Mouse (Mus musculus) heart, embryonic 12.5 days (tissue): ENCODE data around the gene Faim. TPM values are rescaled to one million over a fixed set of nuclear protein-coding genes. Genes with fewer than 3 reads are reported as not detected.

ENCODE experiments used
- ATAC-seq: fragments of 200-750 bp; cut with Nextera tagmentation; 2 replicates; pipeline ENCODE4 v1.8.0; 2017; ENCODE audit warnings: moderate TSS enrichment, moderate library complexity; ENCODE audit not compliant: insufficient number of reproducible peaks, low FRiP score
- H3K27ac ChIP-seq: fragments of 300-500 bp; sonication (generic); 2 replicates; pipeline ENCODE4 v1.5.1; 2016; ENCODE audit warnings: mild to moderate bottlenecking, moderate library complexity; ENCODE audit not compliant: poor library complexity, severe bottlenecking
- H3K27me3 ChIP-seq: fragments of 300-500 bp; sonication (generic); replicated peaks from 2 replicates; pipeline ENCODE4 v1.6.1; 2016; ENCODE audit warnings: mild to moderate bottlenecking, moderate library complexity
- H3K36me3 ChIP-seq: fragments of 300-500 bp; sonication (generic); 2 replicates; pipeline ENCODE4 v1.6.1; 2016; ENCODE audit warnings: mild to moderate bottlenecking, moderate library complexity
- H3K4me1 ChIP-seq: fragments of 300-500 bp; sonication (generic); replicated peaks from 2 replicates; pipeline ENCODE4 v1.6.1; 2016; ENCODE audit warnings: mild to moderate bottlenecking
- H3K4me2 ChIP-seq: fragments of 300-500 bp; sonication (generic); 2 replicates; pipeline ENCODE4 v1.6.1; 2016; ENCODE audit warnings: mild to moderate bottlenecking, moderate library complexity
- H3K4me3 ChIP-seq: fragments of 300-500 bp; sonication (generic); 2 replicates; pipeline ENCODE4 v1.5.1; 2016; ENCODE audit warnings: mild to moderate bottlenecking
- H3K9ac ChIP-seq: fragments of 300-500 bp; sonication (generic); 2 replicates; pipeline ENCODE4 v1.6.1; 2016; ENCODE audit warnings: mild to moderate bottlenecking, moderate library complexity
- H3K9me3 ChIP-seq: fragments of 300-500 bp; sonication (generic); replicated peaks from 2 replicates; pipeline ENCODE4 v1.6.1; 2016; ENCODE audit warnings: mild to moderate bottlenecking, moderate library complexity
- WGBS: fragments of 180-500 bp; shearing (Covaris S2); methylation state at CpG from one replicate; pipeline ENCODE4 v1.1.7; 2016; 5-methylcytosine and 5-hydroxymethylcytosine counted together
- polyA plus RNA-seq: library from polyadenylated mRNA; unstranded; fragments of >200 nt; fragmentation: Nextera tagmentation; extraction: Ambion mirVana; gene quantifications from 2 replicates; pipeline ENCODE4 v1.2.1, GENCODE M21; 2016

Faim gene
- polyA plus RNA-seq, 1 experiment from 2014 or later, result 35.7 TPM

DNA sequence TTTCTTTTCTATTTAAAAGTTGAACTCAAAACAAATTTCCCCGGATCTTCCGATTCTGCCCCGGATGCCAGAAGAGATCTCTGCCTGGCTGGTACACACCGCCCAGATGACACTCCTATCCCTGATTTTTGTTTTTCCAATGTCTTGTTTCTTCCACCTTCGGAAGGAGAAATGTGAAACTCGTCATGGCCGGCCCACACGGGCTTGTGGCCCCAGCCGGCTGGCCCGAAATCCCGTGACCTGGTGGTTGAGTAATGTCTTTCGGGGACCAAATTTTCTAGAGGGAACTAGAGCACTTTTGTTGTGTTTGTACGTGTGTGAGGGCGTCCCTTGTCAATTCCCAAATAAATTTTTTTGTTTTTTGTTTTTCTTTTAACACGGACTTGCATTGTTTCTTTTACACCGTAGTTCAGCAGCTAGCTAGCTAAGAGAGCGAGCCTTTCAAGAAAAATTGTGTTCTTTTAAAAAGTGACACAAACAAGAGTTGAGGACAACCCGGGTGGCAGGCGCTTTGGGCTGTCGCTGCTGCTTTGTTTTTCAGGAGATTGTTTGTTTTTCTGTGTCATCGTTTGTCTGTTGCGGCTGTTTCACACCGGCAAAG, 28.3 kb upstream of the Faim start:
- peaks cover 88% of the 10 kb centered on the region for H3K27me3 ChIP-seq
- no peak for ATAC-seq
- H3K27ac ChIP-seq, result no peak overlapping the region
- H3K4me3 ChIP-seq, result no peak overlapping the region
- H3K9me3 ChIP-seq, result no peaks in the 10 kb centered on the region
- 1% methylated on average over 23 of the region's 23 CpGs for WGBS
- no peak overlapping the region for H3K9ac ChIP-seq
- H3K36me3 ChIP-seq, result no peaks in the 10 kb centered on the region
- H3K4me1 ChIP-seq, result peaks cover 29% of the 10 kb centered on the region
- H3K4me2 ChIP-seq, result no peak overlapping the region

DNA sequence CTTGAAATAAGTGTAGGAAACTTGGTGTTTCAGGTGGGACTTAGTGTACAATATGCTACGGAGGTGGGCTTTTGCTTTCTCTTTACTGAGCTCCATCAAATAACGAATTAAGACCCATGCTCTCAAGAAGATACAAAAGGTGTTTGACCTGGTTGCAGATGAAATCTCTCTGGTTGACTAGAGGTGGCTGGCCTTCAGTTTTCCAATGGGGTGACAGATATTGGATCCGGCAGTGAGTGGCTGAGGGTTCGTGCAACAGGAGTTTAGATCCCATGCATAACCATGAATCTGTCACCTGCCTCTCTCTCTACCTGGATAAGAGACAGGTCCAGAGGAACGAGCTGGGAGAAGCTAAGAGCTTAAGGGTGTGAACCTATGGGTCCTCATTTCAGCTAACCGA, 27.5 kb upstream of the Faim start:
- peaks cover 29% of the 10 kb centered on the region for H3K4me1 ChIP-seq
- WGBS, result 7% methylated on average over 6 of the region's 6 CpGs
- no peaks in the 10 kb centered on the region for H3K36me3 ChIP-seq
- no peak overlapping the region for H3K9ac ChIP-seq
- no peak for ATAC-seq
- no peak overlapping the region for H3K27ac ChIP-seq
- no peaks in the 10 kb centered on the region for H3K9me3 ChIP-seq
- no peak overlapping the region for H3K4me3 ChIP-seq
- no peak overlapping the region for H3K4me2 ChIP-seq
- H3K27me3 ChIP-seq, result peaks cover 88% of the 10 kb centered on the region

DNA sequence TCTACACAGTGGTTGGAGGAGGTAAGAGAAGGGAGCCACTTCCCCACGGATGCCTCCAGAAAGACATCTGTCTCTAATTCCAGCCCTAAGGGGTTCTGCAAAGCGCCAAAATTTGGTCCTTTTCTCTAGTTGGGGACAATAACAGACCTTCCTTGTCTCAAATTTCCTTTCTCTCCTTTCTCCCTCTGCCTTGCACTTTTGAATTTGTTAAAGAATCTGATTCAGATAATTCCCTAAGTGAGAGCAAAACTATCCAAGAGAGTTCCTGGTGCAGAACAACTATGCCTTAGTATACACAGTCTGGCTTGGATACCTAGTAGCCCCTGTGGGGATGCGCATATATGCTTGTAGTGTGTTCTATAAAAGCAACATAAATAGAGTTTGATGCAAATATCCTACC, 26.3 kb upstream of the Faim start:
- no peak for ATAC-seq
- peaks cover 88% of the 10 kb centered on the region for H3K27me3 ChIP-seq
- H3K9ac ChIP-seq, result no peak overlapping the region
- peaks cover 24% of the 10 kb centered on the region for H3K4me1 ChIP-seq
- H3K27ac ChIP-seq, result no peak overlapping the region
- H3K4me2 ChIP-seq, result no peak overlapping the region
- H3K9me3 ChIP-seq, result no peaks in the 10 kb centered on the region
- no peak overlapping the region for H3K4me3 ChIP-seq
- WGBS, result 29% methylated on average over 3 of the region's 3 CpGs
- H3K36me3 ChIP-seq, result no peaks in the 10 kb centered on the region

DNA sequence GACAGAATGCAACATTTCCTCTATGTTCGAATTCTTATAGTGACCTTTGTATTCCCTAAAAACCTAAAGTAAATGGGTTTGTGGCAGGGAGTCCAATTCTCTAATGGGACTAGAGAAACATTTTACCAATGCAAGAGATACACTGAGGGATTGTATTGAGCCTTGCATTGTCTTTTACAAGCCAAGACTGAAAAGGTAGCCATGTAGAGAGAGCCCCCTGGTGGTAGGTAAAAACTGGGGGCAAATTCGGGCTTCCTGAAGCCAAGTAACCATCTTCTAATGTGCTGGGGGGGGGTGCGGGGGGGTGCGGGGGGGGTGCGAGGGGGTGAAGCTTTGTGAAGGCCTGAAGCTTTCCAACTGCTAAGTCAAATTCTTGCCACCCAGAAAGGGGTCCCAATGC, 25.8 kb upstream of the Faim start:
- Histone ChIP-seq H3K4me1 (peaks cover 19% of the 10 kb centered on the region), H3K27me3 (peaks cover 88% of the 10 kb centered on the region), H3K36me3 (no peaks in the 10 kb centered on the region), H3K9me3 (no peaks in the 10 kb centered on the region), H3K9ac (no peak overlapping the region), H3K4me3 (no peak overlapping the region), H3K27ac (no peak overlapping the region), H3K4me2 (no peak overlapping the region)
- 18% methylated on average over 5 of the region's 5 CpGs for WGBS
- no peak for ATAC-seq

DNA sequence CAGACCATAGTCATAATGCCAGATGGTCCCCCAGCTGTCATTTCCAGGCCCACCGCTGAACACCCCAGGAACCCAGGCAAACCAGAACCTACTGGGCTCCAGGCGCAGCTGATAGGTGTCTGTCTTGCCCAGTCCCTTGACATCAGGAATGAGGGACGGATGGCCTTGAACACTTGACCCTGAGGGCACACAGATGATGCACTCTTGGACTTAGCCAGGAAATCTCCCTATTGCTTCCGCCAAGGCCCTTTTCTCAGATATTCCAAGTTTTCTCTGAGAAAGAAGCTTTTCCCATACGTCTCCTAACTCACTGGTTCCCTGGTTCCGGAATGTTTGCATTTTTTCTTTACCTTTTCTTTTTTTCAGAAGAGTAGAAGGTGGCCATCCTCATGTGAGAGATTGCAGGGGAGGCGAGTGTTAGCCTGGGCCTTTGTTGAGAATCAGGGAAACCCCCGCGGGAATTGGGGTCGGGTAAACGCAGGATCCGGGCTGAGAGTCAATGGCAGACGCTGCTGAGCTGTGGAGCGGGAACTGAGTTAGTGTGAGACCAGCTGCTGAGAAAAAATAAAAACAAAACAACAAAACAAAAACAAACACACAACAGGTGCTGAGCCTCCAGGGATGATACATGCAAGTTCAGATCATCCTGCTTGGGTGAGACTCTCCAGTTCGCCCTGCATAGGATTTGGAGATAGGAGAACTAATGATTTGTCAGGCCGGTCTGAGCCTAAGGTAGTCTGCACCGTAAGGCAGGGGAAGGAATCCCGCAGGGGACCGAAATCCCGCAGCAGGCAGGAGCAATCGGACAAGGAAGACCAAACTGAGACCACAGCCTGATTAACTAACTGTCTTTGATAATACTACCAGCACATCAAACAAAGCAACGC, 24.3 kb upstream of the Faim start:
- Histone ChIP-seq H3K36me3 (no peaks in the 10 kb centered on the region), H3K4me1 (peaks cover 5% of the 10 kb centered on the region; the same call in 1 of the 2 replicates), H3K4me3 (no peak overlapping the region), H3K27me3 (peaks cover 86% of the 10 kb centered on the region), H3K4me2 (no peak overlapping the region), H3K27ac (no peak overlapping the region), H3K9me3 (no peaks in the 10 kb centered on the region), H3K9ac (no peak overlapping the region)
- ATAC-seq, result no peak
- 10% methylated on average over 22 of the region's 22 CpGs for WGBS

DNA sequence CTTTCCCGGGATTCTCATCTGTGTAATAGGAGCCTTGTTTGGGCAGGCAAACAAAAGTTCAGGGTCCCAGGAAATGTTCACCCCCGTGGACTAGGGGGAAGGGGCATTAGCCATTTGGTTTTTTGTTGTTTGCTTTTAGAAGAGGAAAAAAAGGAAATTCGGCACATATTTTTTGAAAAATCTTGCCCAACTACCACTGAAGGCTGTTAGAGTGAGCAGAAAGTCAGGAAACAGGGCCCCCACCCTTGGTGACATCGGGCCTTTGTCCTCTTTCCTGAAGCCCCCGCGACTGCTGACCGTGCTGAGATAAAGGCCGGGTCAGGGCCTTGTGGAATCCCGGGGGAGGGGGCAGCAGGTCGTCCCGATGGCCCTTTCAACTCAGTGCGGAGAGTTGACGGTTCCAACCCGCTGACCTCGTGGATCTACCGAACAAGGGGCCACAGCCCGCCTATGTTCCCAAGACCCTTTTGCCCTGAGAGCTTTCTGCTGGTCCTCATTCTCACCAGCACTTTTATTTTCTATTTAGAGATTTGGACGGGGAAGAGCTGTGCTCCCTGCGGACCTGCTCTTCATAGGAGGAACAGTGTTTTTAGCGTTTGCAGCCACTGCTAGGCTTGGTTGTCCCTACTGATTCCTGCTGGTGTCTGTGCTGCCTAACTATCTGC, 23.6 kb upstream of the Faim start:
- no peak overlapping the region for H3K4me2 ChIP-seq
- H3K9ac ChIP-seq, result no peak overlapping the region
- peaks cover 90% of the 10 kb centered on the region for H3K27me3 ChIP-seq
- H3K4me3 ChIP-seq, result no peak overlapping the region
- ATAC-seq, result no peak
- H3K36me3 ChIP-seq, result no peaks in the 10 kb centered on the region
- H3K27ac ChIP-seq, result no peak overlapping the region
- no peaks in the 10 kb centered on the region for H3K9me3 ChIP-seq
- H3K4me1 ChIP-seq, result no peaks in the 10 kb centered on the region
- WGBS, result under 1% methylated on average over 20 of the region's 20 CpGs

DNA sequence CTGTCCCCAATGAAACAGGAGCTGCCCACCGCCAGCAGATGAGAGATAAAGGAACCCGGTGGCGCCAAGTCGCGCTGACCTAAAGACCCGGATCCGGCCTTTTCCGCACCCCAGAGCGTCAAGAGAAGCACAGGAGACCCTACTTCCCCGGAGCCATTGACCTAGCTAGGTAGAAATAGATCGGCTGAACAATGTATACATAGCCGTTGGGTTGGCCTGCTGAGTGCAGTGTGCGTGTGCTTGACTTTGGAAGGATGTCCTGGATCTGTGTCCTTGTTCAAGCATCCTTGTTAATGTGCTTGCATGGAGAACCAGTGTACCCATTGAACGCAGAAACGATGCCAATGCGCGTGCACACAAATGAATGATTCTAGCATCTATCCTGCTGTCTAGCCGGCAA, 22.5 kb upstream of the Faim start:
- no peaks in the 10 kb centered on the region for H3K36me3 ChIP-seq
- H3K4me3 ChIP-seq, result no peak overlapping the region
- 6% methylated on average over 18 of the region's 18 CpGs for WGBS
- no peaks in the 10 kb centered on the region for H3K9me3 ChIP-seq
- no peaks in the 10 kb centered on the region for H3K4me1 ChIP-seq
- no peak overlapping the region for H3K9ac ChIP-seq
- H3K4me2 ChIP-seq, result no peak overlapping the region
- no peak overlapping the region for H3K27ac ChIP-seq
- H3K27me3 ChIP-seq, result peaks cover 96% of the 10 kb centered on the region
- ATAC-seq, result no peak

DNA sequence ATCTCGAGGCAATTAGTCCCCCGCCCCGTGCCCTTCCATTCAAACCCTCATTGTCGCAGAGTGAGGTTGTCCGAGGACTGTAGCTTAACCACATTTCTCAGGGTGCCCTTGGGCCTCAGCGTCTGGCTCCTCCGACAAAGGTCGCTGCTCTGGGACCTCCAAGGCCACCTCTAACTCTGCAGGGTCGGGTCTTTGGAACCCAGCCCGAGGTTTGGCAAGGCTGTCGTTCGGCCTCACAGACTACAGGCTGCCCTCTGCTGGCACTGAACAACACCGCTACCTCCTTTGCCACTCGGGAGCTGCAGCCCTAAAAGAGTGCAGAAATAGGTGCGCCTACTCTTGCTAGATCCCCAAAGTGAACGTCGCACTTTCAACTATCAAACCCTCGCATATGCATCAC, 21.1 kb upstream of the Faim start:
- H3K4me3 ChIP-seq, result peak overlapping the region; percentile 11; the same call in 1 of the 2 replicates
- peaks cover 94% of the 10 kb centered on the region for H3K27me3 ChIP-seq
- H3K9me3 ChIP-seq, result no peaks in the 10 kb centered on the region
- H3K4me1 ChIP-seq, result no peaks in the 10 kb centered on the region
- 2% methylated on average over 18 of the region's 18 CpGs for WGBS
- H3K9ac ChIP-seq, result no peak overlapping the region
- no peak overlapping the region for H3K27ac ChIP-seq
- peak overlapping the region; percentile 36 for H3K4me2 ChIP-seq
- no peaks in the 10 kb centered on the region for H3K36me3 ChIP-seq
- no peak for ATAC-seq

DNA sequence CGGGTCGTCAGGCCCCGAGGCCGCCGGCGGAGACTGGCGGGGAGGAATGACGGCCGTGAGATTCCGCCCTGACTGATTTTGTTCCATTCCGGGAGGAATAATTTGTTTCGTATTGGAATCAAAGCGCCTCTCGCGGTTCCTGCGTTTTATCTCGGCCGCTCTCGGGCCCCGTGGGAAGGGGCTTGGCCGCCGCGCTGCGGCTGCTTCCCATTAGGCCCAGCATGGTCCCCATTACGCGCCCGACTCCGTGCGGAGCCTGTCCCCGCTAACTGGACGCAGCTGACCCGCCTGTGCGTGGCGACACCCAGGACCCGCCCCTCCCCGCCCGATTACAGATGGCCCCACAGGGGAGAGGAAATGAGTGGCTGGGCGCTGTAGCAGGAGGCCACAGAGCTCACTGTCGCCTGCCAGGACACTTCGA, 13.1 kb upstream of the Faim start:
- Histone ChIP-seq H3K9ac (peak overlapping the region; percentile 46), H3K27me3 (peaks cover 85% of the 10 kb centered on the region), H3K9me3 (peaks cover 5% of the 10 kb centered on the region; the same call in 1 of the 2 replicates), H3K4me2 (peak overlapping the region; percentile 87), H3K4me3 (peak overlapping the region; percentile 51), H3K36me3 (no peaks in the 10 kb centered on the region), H3K4me1 (peaks cover 6% of the 10 kb centered on the region; the same call in 1 of the 2 replicates), H3K27ac (no peak overlapping the region)
- WGBS, result under 1% methylated on average over 40 of the region's 40 CpGs
- ATAC-seq, result no peak

DNA sequence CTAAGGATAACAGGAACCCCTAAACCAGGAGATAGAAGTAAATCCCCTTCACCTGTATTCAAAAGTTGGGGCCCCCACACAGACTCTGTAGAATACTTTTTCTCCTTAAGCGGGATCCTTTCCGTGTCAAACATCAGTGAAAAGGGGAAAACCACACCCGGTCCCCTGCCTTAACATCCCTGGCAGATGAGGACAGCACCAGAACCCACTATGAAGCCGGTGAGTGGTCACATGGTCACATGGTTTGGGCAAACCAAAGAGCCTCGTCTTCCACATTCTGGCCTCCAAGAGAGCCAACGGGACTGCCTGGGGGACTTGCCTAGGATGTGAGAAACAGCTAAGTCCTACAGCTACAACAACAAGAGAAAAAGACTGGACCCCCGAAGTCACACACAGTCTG, 12.6 kb upstream of the Faim start:
- Histone ChIP-seq H3K36me3 (no peaks in the 10 kb centered on the region), H3K9me3 (peaks cover 5% of the 10 kb centered on the region; the same call in 1 of the 2 replicates), H3K9ac (no peak overlapping the region), H3K27ac (no peak overlapping the region), H3K4me3 (peak overlapping the region; percentile 51), H3K4me1 (peaks cover 6% of the 10 kb centered on the region; the same call in 1 of the 2 replicates), H3K4me2 (peak overlapping the region; percentile 87), H3K27me3 (peaks cover 81% of the 10 kb centered on the region)
- 4% methylated on average over 7 of the region's 7 CpGs for WGBS
- ATAC-seq, result no peak

DNA sequence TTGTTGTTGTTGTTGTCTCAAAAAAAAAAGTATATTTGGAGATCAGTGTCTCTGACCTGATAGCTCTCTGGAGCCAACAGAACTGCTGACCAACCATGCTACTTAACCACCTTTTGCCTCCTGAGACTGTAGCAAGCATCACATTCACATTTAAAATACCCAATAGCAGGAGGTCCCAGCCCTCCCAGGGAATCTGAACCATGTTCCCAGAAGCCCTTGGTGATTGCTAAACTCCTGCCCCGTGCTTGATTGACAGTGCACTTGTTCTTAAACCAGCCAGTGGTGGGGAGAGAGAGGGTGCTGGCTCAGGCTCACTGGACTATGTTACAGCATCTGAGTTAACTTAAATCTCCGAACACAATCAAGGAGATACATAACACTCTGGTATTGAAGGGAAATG, 11.3 kb upstream of the Faim start:
- no peak for ATAC-seq
- Histone ChIP-seq H3K4me3 (no peak overlapping the region), H3K9me3 (peaks cover 5% of the 10 kb centered on the region; the same call in 1 of the 2 replicates), H3K36me3 (no peaks in the 10 kb centered on the region), H3K4me2 (no peak overlapping the region), H3K4me1 (peaks cover 6% of the 10 kb centered on the region; the same call in 1 of the 2 replicates), H3K27me3 (peaks cover 71% of the 10 kb centered on the region), H3K9ac (no peak overlapping the region), H3K27ac (no peak overlapping the region)
- WGBS, result 41% methylated on average over 2 of the region's 2 CpGs
